Mouse (Mus musculus) midbrain, embryonic 11.5 days (tissue): Measurements from ENCODE around the gene Slco1a5. TPM values are rescaled to one million over a fixed set of nuclear protein-coding genes. Genes with fewer than 3 reads are reported as not detected.

Experiments
- ATAC-seq: fragments of 200-750 bp; cut with Nextera tagmentation; 2 replicates; pipeline ENCODE4 v1.8.0; 2017; ENCODE audit warnings: moderate TSS enrichment, moderate library complexity; ENCODE audit not compliant: low FRiP score
- DNase-seq: peaks from one replicate; pipeline ENCODE4 v3.0.0; 2015; ENCODE audit warnings: low spot score; ENCODE audit errors: missing footprints
- H3K27ac ChIP-seq: fragments of 300-500 bp; sonication (generic); 2 replicates; pipeline ENCODE4 v1.5.1; 2014; ENCODE audit warnings: low read depth, low read length
- H3K27me3 ChIP-seq: fragments of 300-500 bp; sonication (generic); 2 replicates; pipeline ENCODE4 v1.6.1; 2014; ENCODE audit warnings: mild to moderate bottlenecking, low read length, moderate library complexity, mixed read lengths; ENCODE audit not compliant: control insufficient read depth, insufficient read depth
- H3K36me3 ChIP-seq: fragments of 300-500 bp; sonication (generic); 2 replicates; pipeline ENCODE4 v1.6.1; 2014; ENCODE audit warnings: mild to moderate bottlenecking, low read length, moderate library complexity, mixed read lengths; ENCODE audit not compliant: control insufficient read depth, insufficient read depth
- H3K4me1 ChIP-seq: fragments of 300-500 bp; sonication (generic); 2 replicates; pipeline ENCODE4 v1.6.1; 2014; ENCODE audit warnings: low read length; ENCODE audit not compliant: control insufficient read depth, insufficient read depth
- H3K4me2 ChIP-seq: fragments of 300-500 bp; sonication (generic); 2 replicates; pipeline ENCODE4 v1.6.1; 2014; ENCODE audit warnings: mild to moderate bottlenecking, moderate library complexity
- H3K4me3 ChIP-seq: fragments of 300-500 bp; sonication (generic); 2 replicates; pipeline ENCODE4 v1.5.1; 2014; ENCODE audit warnings: low read depth, low read length
- H3K9ac ChIP-seq: fragments of 300-500 bp; sonication (generic); 2 replicates; pipeline ENCODE4 v1.6.1; 2014; ENCODE audit warnings: low read length
- H3K9me3 ChIP-seq: fragments of 300-500 bp; sonication (generic); 2 replicates; pipeline ENCODE4 v1.6.1; 2016; ENCODE audit warnings: low read length; ENCODE audit not compliant: control insufficient read depth
- WGBS: fragments of 180-500 bp; shearing (Covaris S2); extraction: QIAGEN DNeasy Blood & Tissue Kit; methylation state at CpG from one replicate; pipeline ENCODE4 v1.1.7; 2014; 5-methylcytosine and 5-hydroxymethylcytosine counted together
- polyA plus RNA-seq: library from polyadenylated mRNA; unstranded; fragments of >200 nt; fragmentation: Nextera tagmentation; extraction: Ambion mirVana; gene quantifications from 2 replicates; pipeline ENCODE4 v1.2.1, GENCODE M21; 2014

Slco1a5 gene
- polyA plus RNA-seq, 1 experiment from 2014 or later: 0.57 TPM

DNA sequence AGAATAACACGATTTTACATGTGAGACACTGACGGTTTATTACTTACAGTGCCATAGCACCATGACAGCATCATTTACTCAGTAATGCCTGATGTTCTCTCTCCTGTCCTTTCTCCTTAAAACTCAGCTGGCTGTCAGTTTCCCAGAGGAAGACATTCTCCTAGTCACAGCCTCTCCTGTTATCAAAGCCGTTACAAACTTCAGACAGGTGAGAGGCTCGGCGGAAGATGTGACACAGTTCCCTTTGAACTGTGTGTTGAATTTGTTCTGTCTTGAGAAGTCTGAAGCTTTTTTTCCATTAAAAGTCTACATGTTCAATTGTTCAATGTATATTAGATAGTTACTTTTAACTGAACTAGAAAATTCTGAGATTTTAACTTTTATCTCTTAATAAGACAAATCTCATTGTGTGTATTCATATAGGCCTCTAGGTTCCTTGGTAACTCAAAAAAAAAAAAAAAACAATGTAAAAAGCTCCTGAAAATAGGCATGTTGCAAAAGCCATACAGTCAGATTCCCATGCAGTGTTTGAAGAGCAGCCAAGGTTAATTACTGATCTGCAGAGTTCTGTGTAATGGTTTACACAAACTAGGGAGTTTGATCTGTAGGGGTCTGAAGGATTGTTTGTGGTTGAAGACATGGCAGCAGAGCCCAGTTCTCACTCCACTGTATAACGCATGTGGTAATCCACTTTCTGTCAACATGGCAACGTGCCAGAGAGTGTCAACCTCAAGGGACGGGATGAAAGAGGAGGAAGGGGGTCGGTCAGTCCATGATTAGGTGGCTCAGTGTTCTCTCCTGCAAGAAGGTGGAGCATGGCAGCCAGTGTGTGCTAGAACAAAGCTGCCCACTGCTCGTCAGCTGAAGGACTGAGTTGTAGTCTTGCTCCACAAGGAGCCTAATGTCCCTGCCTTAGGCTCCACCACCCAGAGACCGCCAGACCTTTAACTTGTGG is 24.9 kb upstream of the Slco1a5 start:
- no peak for DNase-seq
- no peak overlapping the region for H3K4me3 ChIP-seq
- H3K9me3 ChIP-seq: no peaks in the 10 kb centered on the region
- no peak overlapping the region for H3K9ac ChIP-seq
- H3K4me2 ChIP-seq: no peak overlapping the region
- H3K27ac ChIP-seq: no peak overlapping the region
- 86% methylated on average over 11 of the region's 11 CpGs for WGBS
- peaks cover 5% of the 10 kb centered on the region for H3K4me1 ChIP-seq
- H3K27me3 ChIP-seq: no peaks in the 10 kb centered on the region
- H3K36me3 ChIP-seq: no peaks in the 10 kb centered on the region
- ATAC-seq: no peak

- ATAC-seq (no peak), DNase-seq (peak; percentile 80)
- Histone ChIP-seq H3K27ac (no peak overlapping the region), H3K4me1 (peaks cover 5% of the 10 kb centered on the region), H3K27me3 (no peaks in the 10 kb centered on the region), H3K4me2 (peak overlapping the region; percentile 57), H3K4me3 (peak overlapping the region; percentile 78), H3K36me3 (no peaks in the 10 kb centered on the region), H3K9me3 (no peaks in the 10 kb centered on the region), H3K9ac (peak overlapping the region; percentile 71)
- WGBS: 62% methylated on average over 12 of the region's 12 CpGs
Measured at GRCm38 (mm10) chr6:142346181-142347110, 23.7 kb upstream of the Slco1a5 start.

DNA sequence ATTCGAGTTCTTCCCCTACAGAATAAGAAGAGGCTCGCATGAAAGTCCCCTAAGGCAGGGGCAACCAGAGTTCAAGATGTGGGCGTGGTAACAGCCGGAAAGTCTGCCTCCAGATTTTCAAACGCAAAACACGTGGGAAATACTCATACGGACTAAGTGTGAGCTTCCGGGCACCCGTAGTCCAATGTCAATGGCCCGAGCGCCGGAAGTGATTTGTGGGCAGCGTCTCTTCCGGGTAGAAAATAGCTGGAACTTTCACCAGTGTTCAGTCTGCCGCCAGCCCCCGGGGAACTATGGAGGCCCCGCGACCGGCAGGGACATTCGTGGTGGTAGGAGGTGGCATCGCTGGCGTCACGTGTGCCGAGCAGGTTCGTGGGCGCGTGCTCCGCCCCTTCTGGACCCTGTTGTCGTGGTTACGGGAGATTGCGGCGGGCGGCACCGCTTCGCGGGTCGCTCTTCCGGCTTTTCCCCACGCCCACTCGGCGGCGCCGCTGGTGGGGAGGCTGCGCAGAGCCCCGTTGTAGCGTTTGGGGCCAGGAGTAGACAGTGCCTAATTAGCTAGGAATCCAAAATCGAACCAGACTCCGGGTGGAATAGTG is 22.8 kb upstream of the Slco1a5 start, which contains the start of gene Pyroxd1:
Pyroxd1 (plus strand) TSS at position 215 of the 599 bp plus-strand sequence.
- Histone ChIP-seq H3K4me1 (peaks cover 5% of the 10 kb centered on the region), H3K4me3 (peak within 1 kb of the TSS; percentile 78), H3K36me3 (no peaks in the 10 kb centered on the region), H3K9me3 (no peaks in the 10 kb centered on the region), H3K27me3 (no peaks in the 10 kb centered on the region), H3K27ac (peak within 1 kb of the TSS; percentile 48; the same call in 1 of the 2 replicates), H3K4me2 (peak within 1 kb of the TSS; percentile 57), H3K9ac (peak within 1 kb of the TSS; percentile 71)
- ATAC-seq: peak; percentile 94
- under 1% methylated on average over 48 of the region's 48 CpGs for WGBS
- DNase-seq: peak; percentile 98

DNA sequence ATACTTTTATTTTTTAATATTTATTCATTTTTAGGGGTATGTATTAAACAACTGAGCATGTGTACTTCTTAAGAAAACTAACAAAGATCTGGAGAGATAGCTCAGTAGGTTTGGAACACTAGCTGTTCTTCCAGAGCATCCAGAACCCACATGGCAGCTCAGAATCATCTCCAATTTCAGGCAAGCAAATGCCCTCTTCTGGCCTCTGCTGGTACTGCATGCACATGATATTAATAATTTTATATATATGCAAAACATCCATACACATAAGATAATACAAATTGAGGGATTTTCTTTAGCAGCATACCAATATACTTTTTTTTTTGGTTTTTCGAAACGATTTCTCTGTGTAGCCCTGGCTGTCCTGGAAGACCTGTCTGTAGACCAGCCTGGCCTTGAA is 20.8 kb upstream of the Slco1a5 start:
- DNase-seq: no peak
- no peak overlapping the region for H3K4me2 ChIP-seq
- no peak overlapping the region for H3K9ac ChIP-seq
- WGBS: 72% methylated on average over 2 of the region's 2 CpGs
- H3K4me1 ChIP-seq: peaks cover 5% of the 10 kb centered on the region
- H3K27me3 ChIP-seq: no peaks in the 10 kb centered on the region
- no peaks in the 10 kb centered on the region for H3K36me3 ChIP-seq
- no peak for ATAC-seq
- no peak overlapping the region for H3K27ac ChIP-seq
- no peak overlapping the region for H3K4me3 ChIP-seq
- H3K9me3 ChIP-seq: no peaks in the 10 kb centered on the region

GRCm38 (mm10) chr6:142339576-142339975 is 16.8 kb upstream of the Slco1a5 start:
- H3K27ac ChIP-seq: no peak overlapping the region
- no peak overlapping the region for H3K4me3 ChIP-seq
- H3K4me1 ChIP-seq: no peaks in the 10 kb centered on the region
- no peaks in the 10 kb centered on the region for H3K9me3 ChIP-seq
- WGBS: 59% methylated on average over 2 of the region's 2 CpGs
- H3K27me3 ChIP-seq: no peaks in the 10 kb centered on the region
- no peaks in the 10 kb centered on the region for H3K36me3 ChIP-seq
- H3K4me2 ChIP-seq: no peak overlapping the region
- ATAC-seq (no peak), DNase-seq (no peak)
- no peak overlapping the region for H3K9ac ChIP-seq

DNA sequence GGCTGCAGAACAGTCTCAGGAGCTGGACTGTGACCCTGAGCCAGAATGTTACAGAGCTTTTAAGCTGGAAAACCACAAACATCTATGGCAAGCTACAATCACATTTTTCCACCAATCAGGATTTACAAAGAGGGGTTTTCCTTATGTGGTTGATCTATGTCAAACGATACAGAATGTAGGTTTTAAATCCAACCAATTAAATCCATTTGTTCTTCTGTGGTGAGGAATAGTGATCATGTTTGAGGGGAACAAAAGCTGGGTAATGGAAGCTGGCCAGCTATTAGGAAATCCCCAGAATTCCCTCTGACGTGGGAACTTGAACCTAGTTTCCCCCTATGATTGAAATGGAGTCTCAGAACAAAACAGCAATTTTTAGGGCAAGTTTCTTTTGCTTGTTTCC is 16.2 kb upstream of the Slco1a5 start:
- H3K9me3 ChIP-seq: no peaks in the 10 kb centered on the region
- H3K4me1 ChIP-seq: no peaks in the 10 kb centered on the region
- no peak overlapping the region for H3K9ac ChIP-seq
- H3K4me3 ChIP-seq: no peak overlapping the region
- no peaks in the 10 kb centered on the region for H3K27me3 ChIP-seq
- no peak for ATAC-seq
- H3K4me2 ChIP-seq: no peak overlapping the region
- no peak for DNase-seq
- no peak overlapping the region for H3K27ac ChIP-seq
- H3K36me3 ChIP-seq: no peaks in the 10 kb centered on the region
- 83% methylated on average over 2 of the region's 2 CpGs for WGBS

- H3K36me3 ChIP-seq: no peaks in the 10 kb centered on the region
- no peaks in the 10 kb centered on the region for H3K4me1 ChIP-seq
- WGBS: 81% methylated on average over 1 of the region's 1 CpGs
- H3K4me2 ChIP-seq: no peak overlapping the region
- no peaks in the 10 kb centered on the region for H3K27me3 ChIP-seq
- no peak overlapping the region for H3K9ac ChIP-seq
- H3K4me3 ChIP-seq: no peak overlapping the region
- no peaks in the 10 kb centered on the region for H3K9me3 ChIP-seq
- DNase-seq (no peak), ATAC-seq (no peak)
- H3K27ac ChIP-seq: no peak overlapping the region
Measured at GRCm38 (mm10) chr6:142329201-142329600, 6.4 kb upstream of the Slco1a5 start.

DNA sequence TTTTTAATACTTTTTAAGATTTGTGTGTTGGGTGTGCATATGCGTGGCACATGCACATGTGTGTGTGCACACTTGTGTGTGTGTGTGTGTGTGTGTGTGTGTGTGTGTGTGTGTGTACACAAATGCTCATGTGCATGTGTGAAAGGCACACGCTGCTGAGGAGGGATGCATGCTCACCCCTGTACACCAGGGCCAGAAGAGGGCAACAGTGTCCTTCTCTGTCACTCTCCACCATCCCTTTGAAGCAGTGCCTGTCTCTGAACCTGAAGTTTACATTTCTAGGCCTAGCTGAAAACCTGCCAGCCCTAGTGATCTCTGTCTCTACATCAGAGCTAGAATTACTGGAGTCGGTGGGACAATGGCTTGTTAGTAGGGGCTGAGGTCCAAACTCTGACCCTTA is 3.8 kb upstream of the Slco1a5 start:
- Histone ChIP-seq H3K27ac (no peak overlapping the region), H3K4me1 (peaks cover 4% of the 10 kb centered on the region; the same call in 1 of the 2 replicates), H3K4me3 (no peak overlapping the region), H3K4me2 (no peak overlapping the region), H3K9ac (no peak overlapping the region), H3K27me3 (no peaks in the 10 kb centered on the region), H3K36me3 (no peaks in the 10 kb centered on the region), H3K9me3 (no peaks in the 10 kb centered on the region)
- 92% methylated on average over 3 of the region's 3 CpGs for WGBS
- DNase-seq (no peak), ATAC-seq (no peak)
